Mouse (Mus musculus): Measurements from ENCODE around the gene Cenpm.

Gene Cenpm

DNA sequence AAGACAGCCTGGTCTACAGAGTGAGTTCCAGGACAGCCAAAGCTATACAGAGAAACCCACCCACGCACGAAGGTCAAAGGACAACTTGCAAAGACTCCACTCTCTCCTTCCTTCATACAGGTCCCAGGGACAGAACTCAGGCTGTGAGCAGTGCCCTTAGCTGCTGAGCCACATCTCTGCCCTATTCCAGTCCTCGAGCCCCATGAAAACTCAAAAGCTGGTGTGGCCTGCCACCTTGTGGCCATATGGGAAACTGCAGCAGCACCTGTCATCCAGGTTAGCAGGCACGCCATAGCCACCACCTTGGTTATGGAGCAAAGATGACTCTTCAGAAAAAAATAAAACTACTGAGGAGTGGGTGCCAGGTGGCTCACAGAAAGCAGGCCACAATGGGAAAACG is 8.0 kb downstream of the Cenpm start:
- peak; percentile 79 for DNase-seq

DNA sequence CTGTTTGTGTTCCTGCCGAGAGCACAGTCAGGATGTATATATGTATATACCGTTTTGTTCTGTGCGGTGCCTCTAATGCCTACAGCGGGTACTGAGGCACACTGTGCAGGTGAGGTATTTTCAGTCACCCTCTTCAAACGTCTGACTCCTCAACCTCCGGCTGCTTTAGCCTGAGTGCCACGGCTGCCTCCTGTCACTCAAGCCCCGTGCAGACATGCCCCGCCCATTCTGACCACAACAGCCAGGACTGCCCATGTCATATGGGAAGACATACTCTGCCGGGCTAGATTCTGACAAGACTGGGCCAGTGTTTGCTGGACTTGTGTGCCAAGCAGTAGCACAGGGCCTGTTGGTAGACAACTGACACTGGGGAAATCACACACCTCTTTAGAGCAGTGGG is 8.9 kb downstream of the Cenpm start:
- no peak for DNase-seq

- DNase-seq = no peak
Measured at GRCm38 (mm10) chr15:82232651-82233050, 11.9 kb downstream of the Cenpm start.

DNA sequence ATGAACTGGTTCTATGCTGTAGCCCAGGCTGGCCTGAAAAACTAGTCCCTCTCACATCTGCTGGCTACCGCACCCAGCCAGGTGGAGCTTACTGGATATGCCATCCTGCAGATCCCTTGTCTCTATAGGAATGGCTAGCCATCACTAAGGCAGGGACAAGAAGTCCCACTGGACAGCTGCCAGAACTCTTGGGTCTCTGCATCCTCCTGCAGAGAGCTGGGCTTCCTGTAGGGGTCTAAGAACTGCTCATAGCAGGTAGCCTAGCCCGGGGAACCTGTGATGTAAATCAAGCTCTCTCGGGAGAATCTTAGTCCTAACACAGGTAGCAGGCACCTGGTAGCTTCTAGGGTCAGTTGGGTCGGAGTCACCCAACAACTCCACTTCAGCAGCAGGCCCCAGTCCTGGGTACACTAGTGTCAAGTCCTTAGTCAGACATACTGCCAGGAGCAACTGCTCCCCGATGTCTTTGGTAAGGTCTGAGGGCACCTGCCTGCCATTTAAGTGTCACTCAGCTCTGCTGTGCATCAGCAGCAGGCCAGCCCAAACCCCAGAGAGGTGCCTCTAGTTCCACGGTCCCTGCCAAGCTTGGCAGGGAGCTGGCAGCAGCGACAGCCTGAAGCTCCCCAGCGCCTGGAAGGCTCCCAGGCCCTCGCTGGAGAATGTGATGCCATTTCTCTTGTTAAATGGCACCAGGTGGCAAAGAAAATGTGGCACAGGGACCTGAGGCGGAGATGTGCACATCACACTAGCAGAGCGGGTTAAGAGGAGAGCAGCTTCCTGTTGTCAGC is 12.8 kb downstream of the Cenpm start:
- DNase-seq = peak; percentile 44

DNA sequence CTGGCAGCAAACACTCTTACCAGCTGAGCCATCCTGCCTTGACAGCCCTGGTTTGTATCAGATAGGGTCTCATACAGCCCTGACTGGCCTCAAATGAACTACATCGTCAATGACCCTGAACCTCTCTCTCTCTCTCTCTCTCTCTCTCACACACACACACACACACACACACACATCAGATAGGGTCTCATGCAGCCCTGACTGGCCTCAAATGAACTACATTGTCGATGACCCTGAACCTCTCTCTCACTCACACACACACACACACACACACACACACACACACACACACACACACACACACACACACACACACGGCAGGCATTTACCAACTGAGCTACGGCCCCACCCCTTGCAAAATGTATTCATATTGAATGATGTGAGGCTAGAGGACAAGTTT is 13.4 kb downstream of the Cenpm start:
- DNase-seq = no peak

DNA sequence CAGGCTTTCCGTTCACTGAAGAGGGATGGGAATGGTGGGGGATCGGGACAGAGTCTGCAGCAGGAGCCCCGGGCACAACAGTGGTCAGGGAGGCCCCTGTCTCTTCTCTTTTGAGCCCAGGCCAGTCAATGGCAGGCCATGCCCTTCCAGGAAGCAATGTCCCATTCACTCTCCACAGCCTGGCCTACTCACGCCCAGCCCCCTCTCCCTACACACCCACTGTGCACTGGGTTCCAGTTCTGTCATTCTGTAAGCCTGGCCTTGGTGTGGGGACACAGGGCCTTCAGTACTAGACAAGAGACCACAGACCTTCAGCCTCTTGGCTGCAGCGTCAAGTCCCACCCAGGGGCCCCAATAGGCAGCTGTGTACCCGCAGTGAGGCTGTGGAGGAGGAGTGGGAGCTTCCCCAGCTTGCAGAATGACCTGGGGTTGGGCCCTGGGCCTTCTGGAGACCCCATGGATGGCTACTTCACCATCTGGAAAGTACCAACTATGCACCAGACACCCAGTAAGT is 14.4 kb downstream of the Cenpm start:
- DNase-seq = no peak

- no peak for DNase-seq
Measured at GRCm38 (mm10) chr15:82229542-82230045, 15.0 kb downstream of the Cenpm start.

GRCm38 (mm10) chr15:82225769-82226168 is 18.8 kb downstream of the Cenpm start:
- no peak for DNase-seq

- no peak for DNase-seq
Measured at GRCm38 (mm10) chr15:82224602-82225215, 19.8 kb downstream of the Cenpm start.

GRCm38 (mm10) chr15:82223657-82224601 is 20.6 kb downstream of the Cenpm start, which contains the start of gene Tnfrsf13c:
Tnfrsf13c (minus strand) TSS chr15:82224369.
- DNase-seq = no peak

GRCm38 (mm10) chr15:82223251-82223650 is 21.3 kb downstream of the Cenpm start:
- no peak for DNase-seq

- no peak for DNase-seq
Measured at GRCm38 (mm10) chr15:82221104-82221860, 23.3 kb downstream of the Cenpm start.

- DNase-seq = no peak
Measured at GRCm38 (mm10) chr15:82220003-82220675, 24.4 kb downstream of the Cenpm start.

DNA sequence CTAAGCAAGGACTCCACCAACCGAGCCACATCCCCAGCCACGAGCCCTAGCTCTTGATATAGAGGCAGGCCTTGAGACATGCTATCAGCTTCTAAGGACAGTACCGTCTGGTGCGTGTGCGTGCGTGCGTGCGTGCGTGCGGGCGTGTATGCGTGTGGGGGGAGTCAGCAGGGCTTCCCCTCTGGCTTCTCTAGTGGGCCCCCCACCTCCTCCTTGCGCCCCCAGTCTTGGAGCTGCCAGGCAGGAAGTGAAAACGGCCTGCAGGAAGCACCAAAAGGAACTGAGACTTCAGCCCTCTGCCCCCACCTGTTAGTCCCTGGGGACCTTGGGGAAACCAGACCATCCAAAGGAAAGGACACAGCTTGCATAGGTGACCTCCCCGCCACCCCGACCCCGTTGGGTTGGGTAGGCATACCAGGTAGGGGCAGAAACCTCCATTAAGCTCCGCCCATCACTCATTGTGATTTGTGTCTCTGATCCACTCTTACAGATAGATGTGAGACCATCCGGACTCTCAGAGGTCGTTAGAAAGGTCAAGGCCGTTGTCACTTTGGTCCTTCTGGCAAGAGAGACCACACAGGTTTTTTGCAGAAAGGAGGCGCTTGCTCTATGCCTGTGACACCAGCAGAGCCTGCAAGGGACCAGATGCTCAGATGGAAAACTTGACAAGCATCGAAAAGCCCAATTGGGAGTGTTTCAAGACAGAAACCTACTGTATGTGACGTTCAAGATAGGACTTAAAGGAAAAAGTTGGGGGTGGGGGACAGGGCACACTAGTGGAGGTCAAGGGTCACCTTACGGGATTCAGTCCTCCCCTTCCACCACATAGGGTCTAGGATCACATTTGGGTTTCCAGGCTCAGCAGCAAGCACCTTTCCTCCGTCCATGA is 25.5 kb downstream of the Cenpm start:
- DNase-seq = no peak

DNA sequence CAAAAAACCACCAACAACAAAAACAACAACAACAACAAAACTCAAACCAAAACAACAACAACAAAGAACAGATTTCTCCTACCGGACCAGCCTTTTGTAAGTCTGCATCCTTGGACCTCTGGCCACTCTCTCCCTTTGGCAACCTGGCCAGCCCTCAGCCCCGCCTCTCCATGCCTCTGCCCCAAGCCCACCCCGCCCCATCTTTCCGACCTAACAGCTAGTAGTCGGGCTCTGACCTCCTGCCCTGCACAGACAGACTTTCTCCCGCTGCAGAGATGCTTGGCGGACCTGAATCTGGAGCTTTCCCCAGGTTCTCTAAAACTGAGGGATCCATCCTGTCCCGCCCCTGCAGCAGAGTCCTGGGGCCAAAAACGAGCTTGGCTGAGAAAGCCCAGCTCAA is 26.6 kb downstream of the Cenpm start:
- no peak for DNase-seq

DNA sequence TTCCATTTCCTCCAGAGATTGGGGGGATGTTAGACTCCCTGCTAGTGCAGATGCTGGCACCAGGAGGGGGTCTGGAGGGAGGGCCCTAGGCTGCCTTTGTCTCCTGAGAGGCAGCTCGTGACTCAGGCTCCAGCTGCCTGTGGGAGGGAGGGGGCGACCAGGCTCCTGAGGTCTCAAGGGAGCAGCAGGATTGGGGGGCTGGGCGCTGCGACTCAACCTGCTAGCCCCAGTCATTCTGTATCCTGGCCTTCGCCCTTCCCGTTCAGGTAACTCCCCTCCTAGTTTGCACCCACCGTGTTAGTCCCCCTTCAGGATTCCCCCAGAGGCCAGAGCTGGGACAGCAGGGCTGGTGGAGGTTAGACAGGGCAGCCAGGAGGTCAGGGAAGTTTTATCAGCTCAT is 27.5 kb downstream of the Cenpm start:
- no peak for DNase-seq

DNA sequence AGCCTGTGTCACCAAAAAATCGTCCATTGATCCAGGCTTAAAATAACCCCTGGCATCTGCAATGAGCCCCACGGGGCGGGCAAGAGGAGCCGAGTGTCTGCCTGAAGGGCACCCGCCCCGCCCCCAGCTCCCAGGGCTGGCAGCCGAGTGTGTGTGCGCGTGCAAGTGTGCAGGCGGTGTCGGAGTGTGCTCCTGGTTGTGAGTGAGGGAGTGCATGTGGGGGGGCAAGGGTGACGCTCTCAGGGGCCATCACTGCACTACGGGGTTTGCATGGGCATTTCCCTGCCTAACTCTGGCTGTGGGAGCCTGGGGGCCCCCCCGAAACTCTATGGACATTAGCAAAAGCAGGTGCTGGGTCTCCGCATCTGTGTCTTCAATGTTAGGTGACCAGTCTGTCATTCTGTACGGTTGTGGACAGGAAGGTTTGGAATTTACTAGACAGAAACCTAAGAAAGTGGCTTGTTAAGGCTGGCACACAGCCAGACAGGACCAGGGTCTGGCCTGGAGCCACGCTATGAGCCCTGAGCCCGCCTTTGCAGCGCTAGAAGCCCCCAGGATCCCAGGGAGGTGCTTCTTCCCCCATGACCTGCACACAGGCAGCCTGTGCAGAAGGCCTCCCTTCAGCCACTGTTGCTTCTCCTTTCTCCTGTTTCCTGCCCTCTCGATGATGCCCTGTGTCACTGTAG is 28.3 kb downstream of the Cenpm start:
- DNase-seq = no peak

DNA sequence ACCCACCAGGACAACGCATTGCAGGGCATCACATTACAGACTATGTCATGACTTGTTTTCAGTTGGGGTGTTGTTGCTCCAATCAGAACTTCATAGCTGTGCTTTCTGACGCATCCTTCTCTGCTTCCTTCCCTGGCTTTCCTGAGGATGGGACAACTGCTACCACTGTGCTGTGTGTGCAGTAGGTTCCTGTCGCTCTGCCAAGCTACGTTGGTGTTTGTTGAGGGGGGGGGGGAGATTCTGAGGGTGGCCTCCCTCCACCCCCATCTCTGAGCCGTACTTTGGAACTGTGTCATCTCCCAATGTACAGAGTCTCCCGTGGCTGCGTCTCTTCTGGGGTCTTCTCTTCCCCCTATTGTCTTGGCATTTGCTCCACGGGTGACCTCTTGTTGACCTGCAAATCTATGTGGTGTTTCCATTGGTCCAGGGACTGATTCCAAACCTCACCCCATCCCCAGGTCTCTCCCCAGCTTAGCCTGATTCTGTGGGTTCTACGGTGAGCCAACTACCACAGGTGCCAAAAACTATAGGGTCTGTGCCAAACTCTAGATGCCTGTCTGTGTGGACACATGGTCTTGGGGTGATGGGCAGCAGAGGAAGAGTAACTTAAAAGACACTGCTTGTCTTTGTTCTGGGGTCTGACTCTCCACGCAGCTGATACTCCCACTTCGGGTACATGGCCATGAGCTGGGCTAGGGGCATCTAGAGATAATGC is 29.1 kb downstream of the Cenpm start:
- DNase-seq = no peak

DNA sequence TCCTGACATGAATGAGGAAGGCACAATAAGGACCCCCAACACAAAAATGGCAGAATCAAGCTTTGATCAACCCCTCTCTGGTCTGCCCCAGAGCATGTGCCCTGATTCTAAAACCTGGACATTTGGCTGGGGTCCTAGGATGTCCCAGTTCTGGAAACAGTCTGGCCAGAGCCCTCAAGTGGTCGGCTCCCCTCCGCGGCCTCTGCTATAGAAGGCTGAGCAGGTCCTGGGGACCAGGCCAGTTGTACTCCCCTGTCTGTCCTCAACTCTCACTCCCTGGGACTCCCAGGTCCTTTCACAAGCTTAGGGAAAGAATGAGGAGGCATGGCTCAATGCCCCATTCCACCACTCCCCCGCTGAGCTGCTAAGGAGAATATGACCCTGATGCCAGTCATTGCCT is 31.3 kb downstream of the Cenpm start:
- DNase-seq = no peak
